ENCODE assay signal across 8 mouse cellular contexts in genomic region chr7:68717498-68717897, GRCm38 (mm10). TPM values are rescaled to one million over a fixed set of nuclear protein-coding genes. Genes with fewer than 3 reads are reported as not detected.
A peak's percentile ranks its signal among the peaks of the same experiment; 100 is the strongest.
DNase-seq lines count a peak whose midpoint lies in the region; ATAC-seq and TF ChIP-seq lines count a peak whose summit lies in the region.
"Had no signal": no experiment of that assay in that cellular context is flagged by ENCODE, and none has a peak within 500 bp of the region (broad histone marks: within the 10 kb centered on the region; RNA-seq: fewer than 3 reads in every experiment).

No protein-coding gene starts in this region.

- H3K36me3 ChIP-seq in kidney, adult 2 months (ENCODE audit: control insufficient read depth, insufficient read depth, low read length): no peaks in the 10 kb centered on the region

- intact Hi-C loops in left cerebral cortex, postnatal 10 days (cut with DNase I): no loop called here

- WGBS in kidney, adult 2 months: 8% methylated on average over 10 of the region's 10 CpGs

- H3K4me1 ChIP-seq in kidney, adult 2 months (ENCODE audit: control insufficient read depth, insufficient read depth, low read length): peaks cover 7% of the 10 kb centered on the region

- TF ChIP-seq CTCF in kidney, adult 2 months (conservative IDR thresholded peaks at IDR 0.05; ENCODE audit: insufficient read depth, insufficient read length, low read depth, low read length): no peak

- H3K27ac ChIP-seq in kidney, adult 2 months (ENCODE audit: insufficient read depth, low read depth, low read length): no peak overlapping the region

- DNase-seq in adrenal gland, postnatal 14 days: peak; percentile 72
- DNase-seq in cerebellum, postnatal 10 days: peak; percentile 74 to 81
- DNase-seq in gastrocnemius, postnatal 4 days (ENCODE audit: low spot score in 2 of 2): peak; percentile 52 to 74
- peak; percentile 79 for DNase-seq in kidney, adult 2 months
- DNase-seq in left cerebral cortex, postnatal 10 days (ENCODE audit: extremely low spot score in 1 of 2, low spot score in 2 of 2): peak; percentile 62 to 85
- DNase-seq in ovary, postnatal 36 days (ENCODE audit: low spot score): peak; percentile 61

- H3K4me3 ChIP-seq in kidney, adult 2 months (ENCODE audit: insufficient read depth, low read depth, low read length): no peak overlapping the region; the same call in 1 of the 2 replicates
- H3K4me3 ChIP-seq: myocyte had no signal

- no peaks in the 10 kb centered on the region for H3K27me3 ChIP-seq in kidney, adult 2 months (replicated peaks; ENCODE audit: control insufficient read depth, insufficient read depth, low read length)

- TF ChIP-seq POLR2A in kidney, adult 2 months (IDR thresholded peaks at IDR 0.05; ENCODE audit: low read depth, low read length): no peak

- ATAC-seq in monocyte, adult 5-6 weeks (replicated peaks; ENCODE audit: insufficient number of reproducible peaks, low FRiP score, low TSS enrichment, poor library complexity, severe bottlenecking): no peak

RNA-seq across cellular contexts. Expression of gene Arrdc4, which starts 31.5 kb away (rescaled TPM):
- total RNA-seq in adrenal gland, postnatal 14 days (2021): 17.6 and 25.2 TPM in 2 replicates
- 10 to 100 TPM; 15.6 to 15.9 TPM for total RNA-seq in gastrocnemius, postnatal 4 days (2021)
- 4.5 and 6.8 TPM in 2 replicates for polyA plus RNA-seq in kidney, adult 2 months (2012; rRNA removed)
- total RNA-seq in left cerebral cortex, postnatal 10 days (2021): 10 to 100 TPM; 23.7 to 28.7 TPM
- 6.9 to 16.9 TPM (median 11.3 TPM) in 3 replicates for total RNA-seq in monocyte, adult 5-6 weeks (2017)
